Mouse (Mus musculus): ENCODE results near the gene Txk. TPM values are rescaled to one million over a fixed set of nuclear protein-coding genes. Genes with fewer than 3 reads are reported as not detected.

The Txk gene
- total RNA-seq, 2 experiments from 2014 or later: 0.14 TPM; not detected in 1

GRCm38 (mm10) chr5:72646996-72647395 lies 105.6 kb downstream of the Txk start:
- no peak for DNase-seq (ENCODE audit: extremely low spot score in 1 of 2, low spot score in 1 of 2)

GRCm38 (mm10) chr5:72646131-72646530 lies 106.4 kb downstream of the Txk start:
- no peak for DNase-seq (ENCODE audit: extremely low spot score in 1 of 2, low spot score in 1 of 2)

Other genes starting within 250 kb of the Txk start
- gene Corin, start 248.3 kb downstream of the Txk start, total RNA-seq (2021): not detected
- 10 to 100 TPM; 12.2 to 18.5 TPM for gene Nfxl1, start 193.1 kb downstream of the Txk start, total RNA-seq (2021)
- under 1 TPM; 0.35 to 0.37 TPM for gene Zar1, start 171.5 kb downstream of the Txk start, total RNA-seq (2021)
- gene Gm5868, start 165.2 kb downstream of the Txk start, total RNA-seq (2021): under 1 TPM; 0.33 to 0.34 TPM
- gene Cnga1, start 108.5 kb downstream of the Txk start, total RNA-seq (2021): not detected
- gene Nipal1, start 105.0 kb downstream of the Txk start, total RNA-seq (2021): not detected
- 1 to 10 TPM in 1 of 2 experiments, under 1 TPM in 1; 0.94 to 1.4 TPM for gene Tec, start 115.7 kb upstream of the Txk start, total RNA-seq (2021)
- 10 to 100 TPM; 20.3 to 22.2 TPM for gene Slain2, start 161.5 kb upstream of the Txk start, total RNA-seq (2021)
- gene Gm10135, start 221.9 kb upstream of the Txk start, total RNA-seq (2021): not detected